Mouse (Mus musculus): ENCODE measurements around the gene Gm14137. TPM values are rescaled to one million over a fixed set of nuclear protein-coding genes. Genes with fewer than 3 reads are reported as not detected.

Gene Gm14137
- polyA plus RNA-seq, 1 experiment, result not detected

DNA sequence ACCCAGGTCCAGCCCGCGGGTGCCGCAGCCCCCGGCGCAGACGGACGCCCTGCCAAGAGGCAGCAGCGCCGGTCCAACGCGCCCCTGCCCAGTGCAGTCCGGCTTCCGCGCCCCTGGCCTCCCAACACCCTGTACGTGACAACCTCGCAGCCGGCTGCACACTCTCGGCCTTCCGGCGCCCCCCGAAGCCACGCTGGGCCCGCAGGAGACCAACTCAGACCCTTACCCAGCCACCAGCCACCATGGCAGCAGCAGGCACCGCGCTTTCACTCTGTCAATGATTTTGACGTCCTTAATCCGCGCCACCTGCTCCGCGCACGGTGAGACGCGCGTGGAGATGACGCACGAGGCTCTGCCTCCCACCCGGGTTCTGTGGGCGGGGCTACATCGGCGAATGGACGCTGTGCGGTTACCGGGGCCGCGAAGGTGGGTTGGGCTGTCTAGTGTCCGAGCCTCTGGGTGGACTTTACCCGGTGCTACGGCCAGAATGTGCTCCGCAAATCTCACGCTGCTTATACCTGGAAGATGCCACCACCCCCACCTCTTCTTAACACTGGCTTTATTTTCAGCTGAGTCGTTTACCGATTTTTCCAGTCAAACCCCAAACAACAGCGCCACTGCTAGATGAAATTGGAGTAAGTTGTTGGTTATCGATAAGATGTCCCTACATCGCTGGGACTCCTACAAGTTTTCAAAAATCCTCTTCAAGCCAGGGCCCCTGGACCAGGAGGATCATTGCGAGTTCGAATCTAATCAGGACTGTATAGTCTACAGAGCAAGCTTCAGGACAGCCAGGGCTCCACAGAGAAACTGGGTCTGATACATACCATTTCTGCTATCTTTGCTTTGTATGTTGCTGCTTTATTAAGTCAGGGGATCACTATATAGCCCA is 17.4 kb upstream of the Gm14137 start, which contains the start of gene Rmdn3:
Gene Rmdn3, minus strand, starts transcription at position 354 of the 892 bp plus-strand sequence.
- TF ChIP-seq CTCF (IDR thresholded peaks at IDR 0.05; ENCODE audit: low read depth, low read length) (no peak), POLR2A (IDR thresholded peaks at IDR 0.05; ENCODE audit: borderline replicate concordance, low read depth, low read length) (no peak)
- Histone ChIP-seq H3K27ac (ENCODE audit: insufficient read depth, low read depth, low read length) (no peak within 1 kb of the TSS), H3K4me3 (ENCODE audit: insufficient read depth, low read length) (peak within 1 kb of the TSS; percentile 92), H3K4me1 (ENCODE audit: control insufficient read depth, insufficient read depth, low read length) (peaks cover 11% of the 10 kb centered on the region)

DNA sequence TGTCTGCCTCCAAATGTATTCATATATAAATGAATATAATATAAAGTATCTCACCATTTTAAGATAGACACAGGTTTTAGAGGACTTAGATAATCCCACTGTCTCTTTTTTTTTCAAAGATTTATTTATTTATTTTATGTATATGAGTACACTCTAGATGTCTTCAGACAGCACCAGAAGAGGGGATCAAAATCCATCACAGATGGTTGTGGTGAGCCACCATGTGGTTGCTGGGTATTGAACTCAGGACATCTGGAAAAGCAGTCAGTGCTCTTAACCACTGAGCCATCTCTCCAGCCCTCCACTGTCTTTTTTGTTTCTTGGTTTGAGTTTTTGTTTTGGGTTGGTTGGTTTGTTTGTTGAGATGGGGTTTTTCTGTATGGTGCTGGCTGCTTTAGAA is 16.5 kb upstream of the Gm14137 start:
- Histone ChIP-seq H3K4me3 (ENCODE audit: insufficient read depth, low read length) (no peak overlapping the region), H3K27ac (ENCODE audit: insufficient read depth, low read depth, low read length) (no peak overlapping the region), H3K4me1 (ENCODE audit: control insufficient read depth, insufficient read depth, low read length) (peaks cover 13% of the 10 kb centered on the region)
- no peak for TF ChIP-seq POLR2A (IDR thresholded peaks at IDR 0.05; ENCODE audit: borderline replicate concordance, low read depth, low read length)
- no peak for TF ChIP-seq CTCF (IDR thresholded peaks at IDR 0.05; ENCODE audit: low read depth, low read length)

DNA sequence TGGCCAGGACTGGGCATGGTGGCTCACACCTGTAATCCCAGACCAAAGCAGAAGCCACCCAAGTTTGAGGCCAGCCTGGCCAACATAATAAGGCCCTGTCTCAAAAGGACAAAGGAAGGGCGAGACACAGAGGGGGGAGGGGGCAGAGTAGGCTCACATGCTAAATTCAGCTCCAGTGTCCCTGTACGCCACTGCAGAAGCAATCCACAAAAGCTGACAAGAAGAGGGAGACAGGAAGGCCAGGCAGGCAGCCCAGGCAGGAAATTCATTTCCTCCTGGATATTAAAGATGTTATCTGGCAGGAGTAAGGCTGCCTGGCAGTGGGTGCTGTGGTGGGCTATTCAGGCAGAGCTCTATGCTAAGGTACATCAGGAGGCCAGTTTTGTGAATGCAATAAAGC is 13.1 kb upstream of the Gm14137 start:
- TF ChIP-seq POLR2A (IDR thresholded peaks at IDR 0.05; ENCODE audit: borderline replicate concordance, low read depth, low read length), result no peak
- TF ChIP-seq CTCF (IDR thresholded peaks at IDR 0.05; ENCODE audit: low read depth, low read length), result no peak
- peaks cover 12% of the 10 kb centered on the region for H3K4me1 ChIP-seq (ENCODE audit: control insufficient read depth, insufficient read depth, low read length)
- H3K4me3 ChIP-seq (ENCODE audit: insufficient read depth, low read length), result no peak overlapping the region
- H3K27ac ChIP-seq (ENCODE audit: insufficient read depth, low read depth, low read length), result no peak overlapping the region

DNA sequence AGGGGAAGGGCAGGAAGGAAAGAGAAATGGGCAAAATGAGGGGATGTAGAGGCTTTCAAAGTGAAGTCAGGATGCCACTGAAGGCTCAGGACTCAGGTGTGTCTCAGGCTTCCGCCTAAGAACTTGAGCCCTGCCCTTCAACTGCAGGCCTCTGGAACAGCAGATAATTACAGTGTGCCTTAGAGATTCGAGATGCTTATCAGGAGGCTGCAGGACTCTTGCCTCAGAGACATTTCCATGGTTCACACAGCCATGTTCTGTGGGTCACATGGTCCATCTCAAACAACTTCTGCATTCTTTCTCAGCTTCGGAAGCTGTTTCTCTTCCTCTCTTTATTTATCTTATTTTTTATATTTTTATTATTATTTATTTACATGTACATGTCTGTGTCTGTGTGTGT is 11.2 kb upstream of the Gm14137 start:
- TF ChIP-seq CTCF (IDR thresholded peaks at IDR 0.05; ENCODE audit: low read depth, low read length) (no peak), POLR2A (IDR thresholded peaks at IDR 0.05; ENCODE audit: borderline replicate concordance, low read depth, low read length) (no peak)
- H3K4me1 ChIP-seq (ENCODE audit: control insufficient read depth, insufficient read depth, low read length), result peaks cover 15% of the 10 kb centered on the region

DNA sequence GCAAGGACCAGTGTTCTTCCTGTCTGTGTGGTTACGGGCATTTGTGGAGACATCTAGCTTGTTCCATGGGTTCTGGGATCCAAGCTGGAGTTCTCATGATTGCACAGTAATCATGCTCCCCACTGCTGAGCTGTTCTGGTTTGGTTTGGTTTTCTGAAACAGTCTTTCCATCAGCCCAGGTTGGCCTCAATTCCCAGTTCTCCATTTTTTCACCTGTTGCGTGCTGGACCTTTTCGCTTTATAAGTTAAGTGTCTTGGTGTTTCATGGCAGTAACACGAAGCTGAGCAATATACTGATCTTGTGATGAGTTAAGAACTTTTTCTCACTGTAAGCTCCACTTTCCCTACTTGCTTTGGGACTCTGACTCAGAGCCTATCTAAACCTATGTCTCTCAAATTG is 10.3 kb upstream of the Gm14137 start:
- peaks cover 15% of the 10 kb centered on the region for H3K4me1 ChIP-seq (ENCODE audit: control insufficient read depth, insufficient read depth, low read length)
- no peak overlapping the region for H3K4me3 ChIP-seq (ENCODE audit: insufficient read depth, low read length)
- TF ChIP-seq POLR2A (IDR thresholded peaks at IDR 0.05; ENCODE audit: borderline replicate concordance, low read depth, low read length) (no peak), CTCF (IDR thresholded peaks at IDR 0.05; ENCODE audit: low read depth, low read length) (no peak)

More for the DNA sequence above, 11.2 kb upstream of the Gm14137 start:
- Histone ChIP-seq H3K4me3 (ENCODE audit: insufficient read depth, low read length) (no peak overlapping the region), H3K27ac (ENCODE audit: insufficient read depth, low read depth, low read length) (no peak overlapping the region)

DNA sequence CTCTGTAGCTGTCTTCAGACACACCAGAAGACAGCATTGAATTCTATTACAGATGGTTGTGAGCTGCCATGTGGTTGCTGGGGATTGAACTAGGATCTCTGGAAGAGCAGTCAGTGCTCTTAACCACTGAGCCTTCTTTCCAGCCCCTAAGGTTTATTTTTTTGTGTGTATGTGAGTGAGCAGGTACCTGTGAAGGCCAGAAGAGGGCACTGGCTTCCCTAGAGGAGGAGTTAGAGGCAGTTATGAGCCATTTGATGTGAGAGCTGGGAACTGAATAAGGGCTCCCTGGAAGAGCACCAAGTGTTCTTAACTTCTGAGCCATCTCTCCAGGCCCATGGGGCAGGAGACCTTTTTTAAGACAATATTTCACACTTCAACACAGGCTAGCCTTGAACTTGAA is 8.9 kb upstream of the Gm14137 start:
- no peak for TF ChIP-seq POLR2A (IDR thresholded peaks at IDR 0.05; ENCODE audit: borderline replicate concordance, low read depth, low read length)
- TF ChIP-seq CTCF (IDR thresholded peaks at IDR 0.05; ENCODE audit: low read depth, low read length), result no peak
- no peak overlapping the region for H3K27ac ChIP-seq (ENCODE audit: insufficient read depth, low read depth, low read length)
- H3K4me3 ChIP-seq (ENCODE audit: insufficient read depth, low read length), result no peak overlapping the region
- H3K4me1 ChIP-seq (ENCODE audit: control insufficient read depth, insufficient read depth, low read length), result peaks cover 24% of the 10 kb centered on the region

More for the DNA sequence above, 10.3 kb upstream of the Gm14137 start:
- H3K27ac ChIP-seq (ENCODE audit: insufficient read depth, low read depth, low read length), result no peak overlapping the region

DNA sequence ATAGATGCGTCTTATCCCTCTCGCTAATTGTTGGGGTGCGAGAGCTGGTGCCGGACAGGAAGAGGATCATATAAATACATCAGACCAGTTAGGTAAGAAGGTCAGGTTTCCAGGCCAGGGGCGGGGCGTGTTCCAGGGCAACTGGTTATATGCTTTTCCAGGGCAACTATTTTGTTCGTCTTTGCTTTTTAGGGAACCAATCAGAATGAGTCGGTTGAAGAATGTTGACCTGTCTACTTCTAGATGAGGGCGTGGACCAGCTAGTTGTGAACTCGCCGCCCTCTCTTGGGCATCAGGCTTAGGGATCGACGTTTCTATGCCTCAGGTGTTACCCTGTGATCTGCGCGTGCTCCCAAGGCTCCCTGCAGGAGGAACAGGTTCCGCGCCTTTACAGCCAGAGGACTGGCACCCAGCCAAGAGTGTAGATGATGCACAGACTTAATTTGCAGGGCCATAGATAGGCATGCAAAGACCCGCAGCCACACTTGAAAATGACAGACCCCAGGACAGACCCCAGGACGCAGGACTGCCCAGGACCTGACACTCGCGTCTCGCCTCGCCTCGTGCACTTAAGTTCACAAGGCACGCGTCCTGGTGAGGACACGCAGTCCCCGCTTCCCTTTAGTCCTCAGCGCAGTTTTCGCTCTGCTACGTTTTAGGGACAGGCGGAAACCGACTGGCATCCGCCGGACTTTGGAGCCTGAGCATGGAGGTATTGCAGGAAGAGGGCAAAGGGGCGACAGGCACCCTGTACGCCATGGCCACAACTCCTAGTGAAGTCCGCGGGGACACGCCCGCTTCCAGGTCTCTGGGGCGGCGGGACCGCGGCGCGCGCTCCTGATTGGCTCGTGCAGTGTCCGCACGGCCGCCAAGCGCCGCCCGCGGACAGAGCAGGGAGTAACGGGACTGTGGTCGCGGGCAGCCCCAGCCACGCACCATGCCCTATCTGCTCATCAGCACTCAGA is 7.1 kb upstream of the Gm14137 start, which contains the start of gene Gchfr:
Gene Gchfr, plus strand, starts transcription at position 873 of the 965 bp plus-strand sequence.
- peaks cover 26% of the 10 kb centered on the region for H3K4me1 ChIP-seq (ENCODE audit: control insufficient read depth, insufficient read depth, low read length)
- no peak within 1 kb of the TSS for H3K27ac ChIP-seq (ENCODE audit: insufficient read depth, low read depth, low read length)
- no peak for TF ChIP-seq CTCF (IDR thresholded peaks at IDR 0.05; ENCODE audit: low read depth, low read length)
- TF ChIP-seq POLR2A (IDR thresholded peaks at IDR 0.05; ENCODE audit: borderline replicate concordance, low read depth, low read length), result no peak
- peak within 1 kb of the TSS; percentile 61 for H3K4me3 ChIP-seq (ENCODE audit: insufficient read depth, low read length)

DNA sequence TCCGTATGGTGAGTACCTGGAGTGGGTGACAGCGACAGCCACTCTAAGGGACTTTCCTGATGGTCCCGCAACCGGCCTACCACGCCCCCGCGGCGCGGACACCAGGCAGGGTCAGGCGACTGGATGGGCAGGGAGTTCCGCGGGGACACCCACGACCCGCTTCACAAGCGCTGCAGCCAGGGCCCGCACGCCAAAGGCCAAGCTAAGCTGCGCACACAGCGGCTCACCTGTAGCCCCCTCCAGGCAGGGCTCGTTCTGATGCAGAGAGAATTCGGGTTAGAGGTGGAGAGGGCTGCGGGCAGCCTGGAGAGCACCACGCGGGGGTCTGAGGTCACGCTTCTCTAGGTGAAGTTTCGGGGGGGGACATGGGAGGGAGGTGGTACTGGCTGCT is 6.4 kb upstream of the Gm14137 start:
- no peak for TF ChIP-seq POLR2A (IDR thresholded peaks at IDR 0.05; ENCODE audit: borderline replicate concordance, low read depth, low read length)
- no peak for TF ChIP-seq CTCF (IDR thresholded peaks at IDR 0.05; ENCODE audit: low read depth, low read length)
- H3K4me3 ChIP-seq (ENCODE audit: insufficient read depth, low read length), result peak overlapping the region; percentile 61
- no peak overlapping the region for H3K27ac ChIP-seq (ENCODE audit: insufficient read depth, low read depth, low read length)
- H3K4me1 ChIP-seq (ENCODE audit: control insufficient read depth, insufficient read depth, low read length), result peaks cover 29% of the 10 kb centered on the region

DNA sequence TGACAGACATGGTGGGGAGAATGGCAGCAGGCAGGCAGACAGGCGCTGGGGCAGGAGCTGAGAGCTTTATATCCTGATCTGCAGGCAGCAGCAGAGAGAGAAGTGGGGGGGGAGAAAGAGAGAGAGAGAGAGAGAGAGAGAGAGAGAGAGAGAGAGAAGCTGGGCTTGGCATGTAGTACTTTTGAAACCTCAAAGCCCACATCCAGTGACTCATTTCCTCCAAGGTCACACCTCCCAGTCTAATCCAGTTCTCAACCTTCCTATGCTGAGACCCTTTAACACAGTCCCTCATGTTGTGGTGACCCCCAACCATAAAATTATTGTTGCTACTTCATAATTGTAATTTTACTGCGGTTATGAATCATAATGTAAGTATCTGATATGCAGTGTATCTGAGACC is 4.0 kb upstream of the Gm14137 start:
- H3K4me3 ChIP-seq (ENCODE audit: insufficient read depth, low read length), result no peak overlapping the region
- H3K4me1 ChIP-seq (ENCODE audit: control insufficient read depth, insufficient read depth, low read length), result peaks cover 28% of the 10 kb centered on the region
- H3K27ac ChIP-seq (ENCODE audit: insufficient read depth, low read depth, low read length), result no peak overlapping the region
- no peak for TF ChIP-seq CTCF (IDR thresholded peaks at IDR 0.05; ENCODE audit: low read depth, low read length)
- TF ChIP-seq POLR2A (IDR thresholded peaks at IDR 0.05; ENCODE audit: borderline replicate concordance, low read depth, low read length), result no peak
